ENCODE assay signal across 21 mouse cellular contexts in the genomic region with DNA sequence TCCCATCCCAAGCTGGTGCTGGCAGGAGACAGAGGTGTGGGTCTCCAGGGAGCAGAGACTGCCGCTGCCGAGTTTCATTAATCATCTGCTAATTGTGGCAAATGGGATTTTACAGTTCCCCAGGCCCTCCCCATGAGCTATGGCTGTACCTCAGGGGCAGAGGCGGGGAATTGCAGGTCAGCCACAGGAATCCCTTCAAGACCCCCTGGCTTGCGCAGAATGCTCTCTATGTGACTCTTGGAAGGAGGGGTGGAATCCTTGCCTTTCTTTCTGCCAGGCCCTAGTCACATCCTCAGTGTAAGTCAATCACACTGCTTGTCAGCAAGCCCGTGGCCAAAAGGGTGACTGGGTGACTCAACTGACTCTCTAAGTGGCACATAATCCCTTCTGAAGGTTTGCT.
DNase-seq lines count a peak whose midpoint lies in the region; ATAC-seq lines count a peak whose summit lies in the region.
"Had no signal": no experiment of that assay in that cellular context is flagged by ENCODE, and none has a peak within 500 bp of the region (broad histone marks: within the 10 kb centered on the region; RNA-seq: fewer than 3 reads in every experiment).

No protein-coding gene starts in this region.

- WGBS in heart, embryonic 13.5 days: 36% methylated on average over 5 of the region's 5 CpGs
- WGBS in midbrain, embryonic 10.5 days: 69% methylated on average over 5 of the region's 5 CpGs
- 54% methylated on average over 5 of the region's 5 CpGs for WGBS in midbrain, embryonic 13.5 days

- intact Hi-C loops in heart, postnatal 14 days (cut with DNase I): no loop called here

- ATAC-seq in heart, embryonic 13.5 days (ENCODE audit: extremely low read depth, insufficient number of reproducible peaks, low FRiP score, low TSS enrichment): no peak
- ATAC-seq in midbrain, embryonic 13.5 days: no peak
- ATAC-seq: forebrain, embryonic 15.5 days; hindbrain, postnatal 0 days had no signal

- no peak overlapping the region for H3K9ac ChIP-seq in heart, embryonic 13.5 days
- no peak overlapping the region for H3K9ac ChIP-seq in midbrain, embryonic 13.5 days (replicated peaks)
- H3K9ac ChIP-seq: embryonic facial prominence, embryonic 15.5 days; forebrain, embryonic 15.5 days had no signal

- DNase-seq in heart, postnatal 14 days: no peak
- no peak for DNase-seq in midbrain, embryonic 10.5 days (ENCODE audit: low spot score)
- DNase-seq in Muller cell, postnatal 12 days (ENCODE audit: inconsistent ontology term): peak; percentile 18
- no peak for DNase-seq in frontal cortex, postnatal 10 days (ENCODE audit: low spot score in 2 of 2)
- DNase-seq: adrenal gland, adult 2 months; adrenal gland, postnatal 25 days; cerebellum, adult 18-20 months; cerebellum, adult 9-11 months; gastrocnemius, postnatal 36 days; heart, adult 11 months; heart, postnatal 36 days; kidney, adult 11 months; kidney, adult 9 months had no signal

- peaks cover 53% of the 10 kb centered on the region for H3K4me1 ChIP-seq in heart, embryonic 13.5 days
- peaks cover 75% of the 10 kb centered on the region for H3K4me1 ChIP-seq in midbrain, embryonic 10.5 days
- peaks cover 48% of the 10 kb centered on the region for H3K4me1 ChIP-seq in midbrain, embryonic 13.5 days (replicated peaks)
- H3K4me1 ChIP-seq: embryonic facial prominence, embryonic 15.5 days had no signal

- H3K9me3 ChIP-seq in heart, embryonic 13.5 days: no peaks in the 10 kb centered on the region
- no peaks in the 10 kb centered on the region for H3K9me3 ChIP-seq in midbrain, embryonic 10.5 days (replicated peaks)
- H3K9me3 ChIP-seq in midbrain, embryonic 13.5 days: no peaks in the 10 kb centered on the region
- H3K9me3 ChIP-seq: embryonic facial prominence, embryonic 15.5 days; forebrain, embryonic 10.5 days; forebrain, embryonic 15.5 days had no signal

- no peak overlapping the region for H3K4me2 ChIP-seq in heart, embryonic 13.5 days
- H3K4me2 ChIP-seq in midbrain, embryonic 13.5 days (replicated peaks): no peak overlapping the region
- H3K4me2 ChIP-seq: embryonic facial prominence, embryonic 15.5 days; forebrain, embryonic 15.5 days; heart, embryonic 11.5 days had no signal

- no peaks in the 10 kb centered on the region for H3K36me3 ChIP-seq in heart, embryonic 13.5 days
- H3K36me3 ChIP-seq in midbrain, embryonic 10.5 days: no peaks in the 10 kb centered on the region
- no peaks in the 10 kb centered on the region for H3K36me3 ChIP-seq in midbrain, embryonic 13.5 days
- H3K36me3 ChIP-seq: embryonic facial prominence, embryonic 15.5 days; forebrain, embryonic 10.5 days; forebrain, embryonic 15.5 days had no signal

- H3K27ac ChIP-seq in heart, embryonic 13.5 days (replicated peaks): 0 out of 2 replicates have a peak overlapping the region, but pooled peaks have one; percentile 2
- H3K27ac ChIP-seq in midbrain, embryonic 10.5 days (replicated peaks): peak overlapping the region; percentile 71
- H3K27ac ChIP-seq in midbrain, embryonic 13.5 days: no peak overlapping the region
- H3K27ac ChIP-seq: embryonic facial prominence, embryonic 15.5 days; forebrain, embryonic 15.5 days; hindbrain, postnatal 0 days had no signal

- peaks cover 11% of the 10 kb centered on the region for H3K27me3 ChIP-seq in heart, embryonic 13.5 days (replicated peaks)
- peaks cover 79% of the 10 kb centered on the region for H3K27me3 ChIP-seq in midbrain, embryonic 10.5 days (ENCODE audit: low read depth, poor library complexity, severe bottlenecking)
- peaks cover 15% of the 10 kb centered on the region; the same call in 1 of the 2 replicates for H3K27me3 ChIP-seq in midbrain, embryonic 13.5 days
- H3K27me3 ChIP-seq: forebrain, embryonic 15.5 days had no signal

- no peak overlapping the region for H3K4me3 ChIP-seq in heart, embryonic 13.5 days
- no peak overlapping the region for H3K4me3 ChIP-seq in midbrain, embryonic 10.5 days
- H3K4me3 ChIP-seq in midbrain, embryonic 13.5 days (replicated peaks): no peak overlapping the region
- H3K4me3 ChIP-seq: embryonic facial prominence, embryonic 15.5 days; erythroblast, embryonic 14.5 days; forebrain, embryonic 10.5 days; forebrain, embryonic 15.5 days had no signal
